Mouse (Mus musculus): ENCODE data around the gene Csad.

Gene Csad

DNA sequence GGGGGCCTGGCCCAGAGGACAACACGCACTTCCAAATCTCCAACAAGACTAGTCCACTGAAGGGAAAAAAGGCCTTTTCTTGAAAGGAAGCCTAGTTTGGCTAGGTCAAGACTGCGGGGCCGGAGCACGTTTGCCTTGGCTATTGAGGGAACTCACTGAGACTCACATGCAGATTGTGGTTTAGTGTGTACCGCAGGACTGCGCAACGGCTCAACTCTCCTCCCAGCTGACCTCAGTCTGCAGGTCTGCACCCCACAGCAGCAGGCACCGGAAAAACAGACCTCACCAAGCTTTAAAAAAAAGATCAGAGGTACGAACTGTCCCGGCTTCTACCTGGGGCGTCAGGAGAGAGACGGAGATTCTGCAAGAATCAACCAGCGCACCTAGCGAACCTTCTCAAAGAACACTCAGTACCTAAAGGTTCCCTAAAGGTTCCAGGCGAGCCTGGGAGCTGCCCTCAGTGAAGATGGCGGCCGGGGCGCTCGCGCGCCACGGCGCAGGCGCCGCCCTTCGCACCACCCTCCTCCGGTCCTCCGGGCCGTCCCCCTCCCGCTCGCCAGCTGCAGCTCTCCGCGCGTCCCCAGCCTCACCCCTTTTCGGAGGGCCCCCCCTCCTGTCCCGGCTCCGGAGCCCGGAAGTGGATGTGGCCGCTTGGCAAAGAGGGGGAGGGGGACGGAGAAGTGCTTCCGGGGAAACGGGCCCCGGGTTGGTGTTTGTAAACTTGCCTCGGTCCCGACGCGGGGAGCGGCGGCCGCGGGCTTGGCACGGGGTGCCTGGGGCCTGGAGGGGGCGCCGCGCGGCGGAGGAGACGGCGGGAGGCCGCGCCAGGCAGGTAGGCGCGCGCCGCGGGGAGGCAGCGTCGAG, 1.3 kb downstream of the Csad start, which contains the start of gene Zfp740:
TSS of gene Zfp740 (plus strand) at position 279 of the 864 bp plus-strand sequence.
- peak; percentile 91 for ATAC-seq (ENCODE audit: low TSS enrichment)

DNA sequence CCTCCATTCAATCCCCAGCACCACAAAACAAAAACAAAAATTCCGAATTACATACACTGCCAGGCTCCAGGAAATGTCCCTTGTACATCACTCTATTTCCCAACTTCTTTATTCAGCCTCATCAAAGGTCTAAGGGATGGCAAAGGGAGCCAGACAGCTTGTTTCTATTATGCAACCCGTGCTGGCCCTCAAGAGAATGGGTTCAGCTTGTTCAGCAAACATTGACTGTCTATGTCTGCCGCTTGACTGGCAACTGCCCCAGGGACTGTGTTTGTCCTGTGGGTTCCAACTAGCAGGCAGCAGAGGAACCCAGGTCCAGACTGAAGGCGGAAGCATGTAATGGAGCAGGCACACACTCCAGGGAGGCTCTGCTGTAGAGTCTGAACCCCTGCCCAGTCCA, 5.7 kb downstream of the Csad start:
- ATAC-seq (ENCODE audit: low TSS enrichment) = no peak

DNA sequence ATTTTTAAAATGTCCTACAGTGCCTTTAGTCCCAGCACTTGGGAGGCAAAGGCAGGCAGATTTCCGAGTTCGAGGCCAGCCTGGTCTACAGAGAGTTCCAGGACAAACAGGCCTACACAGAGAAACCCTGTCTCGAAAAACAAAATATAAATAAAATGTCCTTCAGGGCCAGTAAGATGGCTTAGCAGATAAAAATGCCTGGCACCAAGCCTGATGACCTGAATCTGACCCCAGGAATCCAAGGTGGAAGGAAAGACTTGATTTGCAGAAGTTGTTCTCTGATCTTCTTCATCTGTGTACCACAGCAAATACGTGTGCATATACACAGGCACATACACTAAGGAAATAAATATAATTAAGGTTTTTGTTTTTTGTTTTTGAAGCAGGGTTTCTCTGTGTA, 9.2 kb downstream of the Csad start:
- no peak for ATAC-seq (ENCODE audit: low TSS enrichment)

DNA sequence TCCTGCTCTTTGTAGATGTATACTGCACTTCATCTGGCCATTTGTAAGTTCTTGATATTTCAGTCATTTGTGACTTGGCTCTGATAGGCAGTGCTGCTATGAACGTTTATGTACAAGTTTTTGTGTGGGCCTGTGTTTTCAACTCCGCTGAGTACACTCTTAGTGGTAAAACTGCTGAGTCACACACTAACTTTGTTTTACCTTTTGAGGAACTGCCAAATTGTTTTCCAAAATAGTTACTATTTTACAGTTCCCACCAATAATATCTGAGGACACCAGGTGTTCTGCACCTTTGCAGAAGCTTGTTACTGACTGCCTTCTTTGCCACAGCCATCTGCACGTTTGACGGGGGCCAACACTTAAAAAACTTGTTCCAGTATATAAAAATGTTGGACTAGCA, 10.1 kb downstream of the Csad start:
- ATAC-seq (ENCODE audit: low TSS enrichment) = no peak

DNA sequence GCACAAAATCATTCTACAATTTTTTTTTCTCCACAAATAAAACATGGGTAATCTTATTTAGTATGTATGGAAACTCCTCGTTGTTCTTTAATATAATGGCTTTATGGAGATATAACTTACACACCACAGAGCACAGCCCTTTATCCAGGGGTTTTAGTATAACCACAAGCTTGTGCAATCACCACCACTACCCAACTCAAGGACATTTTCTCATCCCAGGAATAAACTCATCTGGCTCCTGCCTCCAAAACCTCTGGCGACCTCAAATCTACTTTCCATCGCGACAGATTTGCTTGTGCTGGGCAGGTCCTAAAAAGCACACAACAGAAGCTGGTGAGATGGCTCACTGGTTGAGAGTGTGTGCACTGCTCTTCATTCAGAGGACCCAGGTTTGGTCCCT, 10.9 kb downstream of the Csad start:
- no peak for ATAC-seq (ENCODE audit: low TSS enrichment)

DNA sequence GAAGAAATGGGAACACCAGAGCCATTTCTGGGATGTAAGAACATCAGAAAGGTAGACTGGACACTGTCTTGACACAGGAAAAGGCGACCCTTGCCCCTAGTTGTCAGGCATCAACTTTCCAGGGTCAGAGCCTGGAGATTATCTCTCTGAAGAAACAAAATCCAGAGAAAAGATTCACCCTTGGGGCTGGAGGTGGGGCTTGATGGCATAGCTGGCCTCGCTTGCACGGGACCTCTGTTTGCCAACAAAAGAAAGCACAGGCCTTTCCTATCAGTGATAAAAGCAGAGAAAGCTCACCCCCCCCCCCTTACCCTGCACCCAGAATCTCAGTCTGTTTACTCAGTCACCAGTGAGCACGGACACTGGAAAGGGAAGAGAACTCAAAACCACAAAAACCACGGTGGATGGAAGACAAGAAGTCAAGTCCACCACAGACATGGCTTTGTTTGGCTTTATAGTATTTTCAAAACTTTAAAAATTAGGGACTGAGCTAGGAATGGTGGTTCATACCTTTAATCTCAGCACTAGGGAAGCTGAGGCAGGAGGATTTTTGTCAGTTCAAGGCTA, 11.6 kb downstream of the Csad start:
- ATAC-seq (ENCODE audit: low TSS enrichment) = no peak

DNA sequence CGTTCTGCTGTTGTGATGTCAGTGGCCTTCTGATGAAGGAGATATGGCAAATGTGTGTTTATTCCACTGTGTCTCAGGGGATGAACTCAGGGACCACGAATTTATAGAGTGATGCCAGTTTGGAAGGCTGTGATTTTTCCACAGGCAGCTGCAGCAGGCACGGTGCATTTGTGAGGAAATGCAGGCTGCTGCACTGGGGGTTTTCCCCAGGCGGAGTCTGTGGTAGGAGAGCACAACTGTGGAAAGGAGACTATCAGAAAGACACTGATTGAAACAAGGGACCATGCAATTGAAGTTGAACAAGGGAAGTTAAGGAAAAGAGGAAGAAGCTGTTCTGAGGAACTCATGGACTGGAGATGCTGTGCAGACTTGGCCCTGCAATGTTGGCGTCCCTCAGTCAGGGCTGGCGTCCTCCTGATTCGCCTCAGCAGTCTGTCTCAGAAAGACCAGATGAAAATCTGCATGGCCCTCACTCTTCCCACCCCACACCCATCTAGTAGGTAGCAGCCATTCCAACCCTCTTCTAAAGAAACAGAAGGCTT, 12.2 kb downstream of the Csad start:
- no peak for ATAC-seq (ENCODE audit: low TSS enrichment)

DNA sequence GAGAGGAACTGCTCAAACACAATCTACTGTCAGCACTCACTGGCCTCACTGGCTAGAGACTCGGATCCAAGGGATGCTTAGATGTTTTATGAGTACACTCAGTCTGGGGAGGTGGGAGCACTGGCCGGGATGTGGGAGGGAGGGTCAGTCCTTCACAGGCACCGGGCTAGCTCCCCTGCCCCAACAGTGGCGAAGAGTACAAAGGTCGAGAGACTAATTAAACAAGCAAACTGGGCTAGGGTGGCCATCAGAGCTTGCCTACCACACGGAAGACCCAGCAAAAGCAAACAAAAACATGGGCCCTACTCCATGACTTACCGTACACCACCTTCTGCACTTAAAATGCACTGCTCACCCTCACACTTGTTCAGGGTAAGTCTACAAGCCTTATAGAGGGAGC, 12.8 kb downstream of the Csad start:
- no peak for ATAC-seq (ENCODE audit: low TSS enrichment)

DNA sequence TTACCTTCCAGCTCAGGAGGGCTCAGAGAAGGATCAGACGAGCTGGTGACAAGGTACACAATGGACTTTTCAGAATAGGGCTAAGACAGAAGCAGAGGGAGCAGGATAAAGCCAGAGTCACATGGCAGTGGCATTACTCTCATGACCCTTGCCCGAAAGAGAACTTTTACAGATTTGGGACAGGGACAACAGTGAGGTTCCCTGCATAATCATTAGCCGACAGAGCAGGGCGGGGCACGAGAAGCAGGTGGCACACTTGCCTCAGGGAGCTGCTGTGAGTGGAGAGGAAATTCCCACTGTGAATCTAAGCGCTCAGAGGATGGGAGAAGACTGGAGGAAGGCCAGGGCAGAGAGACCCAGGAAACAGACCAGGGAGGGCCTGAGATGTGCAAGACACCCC, 15.6 kb downstream of the Csad start:
- ATAC-seq (ENCODE audit: low TSS enrichment) = no peak

DNA sequence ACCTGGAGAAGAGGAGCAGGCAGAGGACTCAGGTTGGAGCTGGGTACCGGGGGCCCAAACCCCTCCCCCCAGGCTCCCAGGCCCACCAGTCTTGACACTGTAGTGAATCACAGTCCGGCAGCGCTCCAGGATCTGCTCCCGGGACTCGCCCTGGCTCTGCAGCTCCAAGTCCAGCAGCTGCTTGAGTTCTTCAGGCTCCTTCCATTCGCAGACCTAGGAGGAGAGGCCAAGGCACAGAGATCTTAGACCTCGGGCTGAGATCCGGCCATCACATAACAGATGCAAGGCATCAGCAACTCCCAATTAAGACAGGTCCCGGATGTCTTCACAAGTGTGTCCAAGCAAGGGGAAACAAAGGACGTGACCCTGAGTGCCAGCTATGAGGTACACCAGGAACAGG, 16.4 kb downstream of the Csad start:
- no peak for ATAC-seq (ENCODE audit: low TSS enrichment)

DNA sequence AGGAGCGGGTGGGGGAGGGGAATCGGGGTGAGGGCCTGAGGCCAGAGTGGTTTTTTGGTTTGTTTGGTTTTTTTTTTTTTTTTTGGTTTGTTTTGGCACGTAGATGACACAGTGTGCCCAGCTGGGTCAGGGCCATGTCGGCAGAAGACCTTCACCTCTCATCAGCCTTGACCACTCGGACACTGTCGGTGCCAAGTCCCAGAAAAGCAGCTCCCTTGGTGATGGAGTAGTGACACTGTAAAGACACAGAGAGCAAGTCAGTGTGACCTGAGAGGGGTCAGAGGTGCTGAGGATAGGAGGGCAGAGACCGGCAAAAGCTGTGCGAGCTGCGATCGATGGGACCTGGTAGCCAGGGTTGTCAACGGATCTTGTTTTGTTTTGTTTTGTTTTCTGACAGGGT, 18.3 kb downstream of the Csad start:
- ATAC-seq (ENCODE audit: low TSS enrichment) = no peak

DNA sequence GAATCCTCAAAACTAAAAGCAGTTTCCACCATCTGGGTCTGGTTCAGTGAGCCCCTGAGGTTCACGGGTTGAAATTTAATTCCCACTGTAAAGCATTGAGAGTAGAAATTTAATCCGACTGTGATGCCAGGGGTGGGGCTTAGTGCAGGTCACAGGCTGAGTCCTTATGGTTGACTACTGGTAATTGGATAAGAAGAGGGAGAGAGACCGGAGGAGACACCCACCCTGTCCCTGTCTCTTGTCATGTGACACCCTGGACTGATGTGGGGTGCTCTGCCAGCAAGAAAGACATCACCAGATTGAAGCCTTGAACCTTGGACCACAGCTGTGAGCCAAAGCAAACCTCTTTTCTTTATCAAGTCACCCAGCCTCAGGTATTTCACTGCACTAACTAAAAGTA, 21.4 kb downstream of the Csad start:
- ATAC-seq (ENCODE audit: low TSS enrichment) = no peak

DNA sequence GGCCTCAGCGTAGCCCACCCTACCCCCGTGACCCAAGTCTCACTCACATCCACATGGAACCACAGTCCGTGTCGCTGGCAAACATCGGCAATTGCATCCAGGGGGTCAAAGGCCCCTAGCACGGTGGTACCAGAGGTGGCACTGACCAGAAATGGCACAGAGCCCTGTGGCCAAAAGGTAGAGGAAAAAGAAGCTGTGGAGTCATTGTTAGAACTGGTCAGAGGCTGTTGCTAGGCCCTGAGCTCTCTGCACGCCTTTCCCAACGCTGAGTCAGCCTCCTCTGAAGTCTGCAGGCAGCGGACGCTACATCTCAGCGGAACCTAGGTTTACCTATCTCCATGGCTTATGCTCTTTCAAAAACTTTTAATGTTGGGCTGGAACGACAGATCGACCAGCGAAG, 24.6 kb downstream of the Csad start:
- ATAC-seq (ENCODE audit: low TSS enrichment) = no peak

DNA sequence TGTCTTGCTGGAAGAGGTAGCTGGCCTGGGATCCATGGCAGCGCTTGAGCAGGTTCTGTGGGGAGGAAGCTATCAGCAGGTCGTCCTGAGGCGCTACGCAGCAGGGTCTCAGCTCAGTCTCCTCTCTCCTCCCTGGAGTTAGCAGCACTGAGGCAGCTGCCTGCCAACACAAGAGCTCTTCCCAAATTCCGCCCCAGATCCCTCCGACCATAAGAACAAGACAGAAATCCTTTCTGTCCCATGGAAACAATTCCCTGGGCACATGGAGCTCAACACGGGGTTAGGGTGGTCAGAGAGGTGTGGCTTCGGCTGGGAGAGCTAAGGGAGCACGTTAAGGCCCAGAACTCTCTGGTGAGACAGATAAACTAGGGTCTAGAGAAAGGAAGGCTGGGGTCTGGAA, 25.4 kb downstream of the Csad start:
- ATAC-seq (ENCODE audit: low TSS enrichment) = no peak

DNA sequence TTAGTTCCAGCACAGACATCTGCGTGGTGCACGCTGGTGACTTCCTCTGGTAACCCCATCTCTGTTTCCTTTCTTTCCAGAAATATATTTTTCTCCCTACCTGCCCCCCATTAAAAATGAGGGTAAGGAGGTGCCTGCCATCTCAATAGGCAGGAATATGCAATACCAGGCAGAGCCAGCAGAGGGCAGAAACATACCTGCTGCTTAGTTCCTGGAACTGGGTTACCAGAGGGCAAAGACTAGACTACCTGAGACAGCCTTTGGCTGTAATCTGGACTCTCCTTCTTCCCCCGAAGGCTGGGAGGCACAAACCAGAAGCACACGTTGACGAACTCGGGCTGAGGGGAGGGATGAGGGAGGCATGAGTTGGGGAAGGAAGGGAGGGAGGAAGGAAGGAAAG, 26.2 kb downstream of the Csad start:
- ATAC-seq (ENCODE audit: low TSS enrichment) = peak; percentile 50; the same call in 1 of the 2 replicates

DNA sequence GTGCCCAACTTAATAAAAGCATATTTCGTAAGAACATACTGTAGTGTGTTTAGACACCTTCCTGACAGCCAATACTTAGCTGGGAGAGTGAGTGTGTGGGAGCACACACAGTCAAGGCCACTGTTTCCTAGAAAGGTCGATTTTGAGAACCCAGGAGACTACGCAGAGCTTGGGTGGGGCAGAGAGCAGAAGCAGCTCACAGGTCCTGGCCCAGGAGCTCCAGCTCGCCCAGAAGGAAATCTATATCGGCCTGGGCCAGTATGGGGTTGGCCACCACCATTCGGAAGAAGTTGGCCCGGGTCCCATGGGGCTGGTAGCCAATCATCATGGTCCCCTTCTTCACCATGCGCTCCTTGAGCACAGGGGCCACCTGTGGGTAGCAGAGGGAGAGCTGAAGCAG, 27.1 kb downstream of the Csad start:
- ATAC-seq (ENCODE audit: low TSS enrichment) = no peak

DNA sequence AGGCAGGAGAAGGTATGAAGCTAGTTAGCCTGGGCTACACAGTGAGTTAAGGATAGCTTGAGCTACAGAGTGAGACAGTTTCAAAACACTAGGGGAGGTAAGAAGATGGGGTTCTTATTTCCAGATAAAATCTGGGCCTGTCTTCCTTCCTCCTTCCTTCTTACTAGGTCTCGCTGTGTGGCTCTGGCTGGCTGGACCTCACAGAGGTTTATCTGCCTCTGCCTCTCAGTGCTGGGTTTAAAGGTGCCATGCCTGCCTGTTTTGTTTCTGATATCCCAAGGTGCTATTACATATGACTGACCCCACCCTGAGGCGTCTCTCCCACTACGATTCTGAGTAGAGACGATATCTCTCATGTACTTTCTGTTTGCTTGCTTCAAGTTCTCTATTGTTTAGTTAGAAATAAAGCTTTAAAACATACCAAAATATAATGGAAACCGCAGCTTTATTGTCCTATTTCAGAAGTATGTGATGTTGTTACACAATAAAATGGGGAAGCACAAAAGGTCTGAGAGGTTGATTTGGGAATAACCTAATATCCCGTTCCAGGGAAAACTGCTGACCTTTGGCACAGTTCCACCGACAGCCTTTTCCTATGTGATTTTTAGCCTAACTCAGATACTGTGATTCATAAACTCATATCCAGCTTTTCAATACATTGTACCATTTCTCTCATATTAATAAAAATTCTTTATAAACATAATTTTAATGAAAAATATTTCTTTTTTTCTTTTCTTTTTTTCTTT, 27.8 kb downstream of the Csad start:
- ATAC-seq (ENCODE audit: low TSS enrichment) = no peak

DNA sequence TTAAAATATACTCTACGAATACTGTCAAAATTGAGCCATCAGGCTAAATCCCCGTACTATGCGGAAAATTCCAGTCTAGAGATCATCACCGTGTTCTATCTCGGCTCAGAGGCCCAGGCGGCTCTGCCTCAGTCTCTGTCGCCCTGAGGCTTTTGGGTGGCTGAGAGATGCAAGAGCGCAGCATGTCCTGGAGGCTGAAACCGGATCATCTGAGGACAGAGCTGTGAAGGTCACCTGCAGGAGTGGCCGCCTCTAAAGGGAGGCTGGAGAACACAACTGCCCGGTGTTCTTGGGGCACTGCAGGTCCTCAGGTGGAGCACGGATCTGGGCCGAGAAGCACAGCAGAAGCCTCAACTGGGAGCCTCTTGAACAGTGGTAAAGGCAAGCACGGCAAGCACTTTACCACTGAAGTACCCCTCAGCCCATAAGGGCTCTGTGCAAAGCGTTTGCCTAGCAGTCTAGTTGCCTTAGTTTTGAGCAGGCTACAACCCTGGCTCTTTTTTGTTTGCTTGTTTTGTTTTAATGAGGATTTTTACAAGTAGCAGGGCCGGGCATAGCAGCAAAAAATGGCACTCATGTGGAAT, 28.7 kb downstream of the Csad start:
- no peak for ATAC-seq (ENCODE audit: low TSS enrichment)

DNA sequence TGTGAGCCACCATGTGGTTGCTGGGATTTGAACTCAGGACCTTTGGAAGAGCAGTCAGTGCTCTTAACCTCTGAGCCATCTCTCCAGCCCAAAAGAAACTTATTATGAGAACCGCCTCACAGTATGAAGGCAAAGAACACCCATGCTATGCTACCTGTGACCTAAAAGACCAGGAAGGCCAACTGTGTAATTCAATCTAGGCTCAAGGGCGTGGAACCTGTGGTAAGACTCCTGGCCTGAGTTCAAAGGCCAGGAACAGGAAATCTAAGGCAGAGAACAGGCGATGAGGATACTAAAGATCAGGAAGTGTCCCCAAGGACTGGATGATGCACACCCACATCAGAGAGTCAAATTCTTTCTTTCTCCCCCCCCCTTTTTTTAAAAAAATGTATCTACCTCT, 30.9 kb downstream of the Csad start:
- ATAC-seq (ENCODE audit: low TSS enrichment) = no peak

DNA sequence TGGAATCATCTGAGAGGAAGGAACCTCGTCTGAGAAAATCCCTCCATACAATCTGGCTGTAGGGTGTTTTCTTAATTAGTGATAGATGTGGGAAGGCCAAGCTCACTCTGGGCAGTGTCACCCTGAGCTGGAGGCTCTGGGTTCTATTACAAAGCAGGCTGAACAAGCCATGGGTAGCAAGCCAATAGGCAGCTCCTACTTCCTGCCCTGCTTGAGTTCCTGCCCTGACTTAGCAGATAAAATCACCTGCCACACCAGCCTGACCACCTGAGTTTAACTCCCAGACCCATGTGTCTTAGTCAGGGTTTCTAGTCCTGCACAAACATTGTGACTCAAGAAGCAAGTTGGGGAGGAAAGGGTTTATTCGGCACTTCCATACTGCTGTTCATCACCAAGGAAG, 35.5 kb downstream of the Csad start:
- no peak for ATAC-seq (ENCODE audit: low TSS enrichment)

DNA sequence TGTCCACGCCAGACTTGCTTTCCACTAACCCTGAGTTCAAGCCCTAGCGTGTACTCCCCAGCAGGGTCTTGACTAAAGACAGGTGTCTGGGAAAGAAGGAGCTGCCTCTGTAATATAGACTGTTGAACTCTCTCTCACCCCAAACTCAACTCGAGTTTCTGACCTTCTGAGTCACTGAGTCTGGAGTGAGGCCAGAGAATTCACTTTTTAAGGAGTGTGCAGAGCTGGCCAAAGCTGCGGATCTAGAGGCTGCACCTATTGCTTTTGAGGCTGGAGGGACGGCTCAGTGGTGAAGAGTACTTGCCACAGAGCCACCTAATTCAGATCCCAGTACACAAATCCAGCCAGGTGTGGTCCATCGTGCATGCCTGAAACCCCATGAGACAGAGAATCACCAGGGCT, 36.9 kb downstream of the Csad start:
- no peak for ATAC-seq (ENCODE audit: low TSS enrichment)

DNA sequence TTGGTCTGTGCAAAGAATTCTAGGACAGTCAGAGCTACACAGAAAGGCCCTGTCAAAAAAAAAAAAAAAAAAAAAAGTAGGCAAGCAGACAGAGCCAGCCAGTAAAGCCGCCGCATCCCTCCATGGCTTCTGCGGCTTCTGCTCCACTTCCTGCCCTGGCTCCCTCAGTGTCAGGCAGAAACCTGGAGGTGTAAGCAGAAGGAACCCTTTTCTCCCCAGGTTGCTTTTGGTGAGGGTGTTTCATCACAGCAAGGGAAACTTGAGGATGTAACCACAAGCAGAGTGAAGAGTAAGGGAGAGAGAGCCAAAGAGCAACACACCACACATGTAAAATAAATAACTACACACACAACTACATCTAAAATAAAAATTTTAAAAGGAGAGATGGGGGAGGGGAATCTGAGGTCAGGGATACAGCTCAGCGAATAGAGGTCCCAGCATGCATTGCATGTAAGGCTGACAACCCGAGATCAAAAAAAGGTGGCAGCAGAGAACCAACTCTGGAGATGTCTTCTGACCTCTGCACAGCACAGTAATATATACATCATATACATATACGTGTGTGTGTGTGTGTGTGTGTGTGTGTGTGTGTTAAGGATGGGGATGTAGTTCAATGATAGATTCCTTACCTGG, 38.9 kb downstream of the Csad start:
- ATAC-seq (ENCODE audit: low TSS enrichment) = no peak

Measured in frontal cortex, adult (tissue).